Mouse (Mus musculus) liver, embryonic 12.5 days (tissue): ENCODE results near the gene Htt. TPM values are rescaled to one million over a fixed set of nuclear protein-coding genes. Genes with fewer than 3 reads are reported as not detected.

Experiments
- ATAC-seq: fragments of 200-750 bp; cut with Nextera tagmentation; 2 replicates; pipeline ENCODE4 v1.8.0; 2017; ENCODE audit warnings: moderate number of reproducible peaks, mild to moderate bottlenecking, moderate library complexity
- H3K27ac ChIP-seq: fragments of 300-500 bp; sonication (generic); 2 replicates; pipeline ENCODE4 v1.5.1; 2016; ENCODE audit warnings: mild to moderate bottlenecking
- H3K27me3 ChIP-seq: fragments of 300-500 bp; sonication (generic); replicated peaks from 2 replicates; pipeline ENCODE4 v1.6.1; 2016; ENCODE audit warnings: mild to moderate bottlenecking, moderate library complexity
- H3K36me3 ChIP-seq: fragments of 300-500 bp; sonication (generic); 2 replicates; pipeline ENCODE4 v1.6.1; 2016; ENCODE audit warnings: mild to moderate bottlenecking, moderate library complexity
- H3K4me1 ChIP-seq: fragments of 300-500 bp; sonication (generic); 2 replicates; pipeline ENCODE4 v1.6.1; 2016
- H3K4me2 ChIP-seq: fragments of 300-500 bp; sonication (generic); 2 replicates; pipeline ENCODE4 v1.6.1; 2016; ENCODE audit warnings: mild to moderate bottlenecking, moderate library complexity
- H3K4me3 ChIP-seq: fragments of 300-500 bp; sonication (generic); 2 replicates; pipeline ENCODE4 v1.5.1; 2016; ENCODE audit warnings: mild to moderate bottlenecking, moderate library complexity
- H3K9ac ChIP-seq: fragments of 300-500 bp; sonication (generic); 2 replicates; pipeline ENCODE4 v1.6.1; 2016; ENCODE audit warnings: mild to moderate bottlenecking, moderate library complexity
- H3K9me3 ChIP-seq: fragments of 300-500 bp; sonication (generic); replicated peaks from 2 replicates; pipeline ENCODE4 v1.6.1; 2016; ENCODE audit warnings: mild to moderate bottlenecking, moderate library complexity
- WGBS: fragments of 180-500 bp; shearing (Covaris S2); methylation state at CpG from one replicate; pipeline ENCODE4 v1.1.7; 2016; ENCODE audit not compliant: insufficient replicate concordance; 5-methylcytosine and 5-hydroxymethylcytosine counted together
- polyA plus RNA-seq: library from polyadenylated mRNA; unstranded; fragments of >200 nt; fragmentation: Nextera tagmentation; extraction: Ambion mirVana; gene quantifications from 2 replicates; pipeline ENCODE4 v1.2.1, GENCODE M21; 2016

Gene Htt
- polyA plus RNA-seq, 1 experiment from 2014 or later: 12.2 TPM

DNA sequence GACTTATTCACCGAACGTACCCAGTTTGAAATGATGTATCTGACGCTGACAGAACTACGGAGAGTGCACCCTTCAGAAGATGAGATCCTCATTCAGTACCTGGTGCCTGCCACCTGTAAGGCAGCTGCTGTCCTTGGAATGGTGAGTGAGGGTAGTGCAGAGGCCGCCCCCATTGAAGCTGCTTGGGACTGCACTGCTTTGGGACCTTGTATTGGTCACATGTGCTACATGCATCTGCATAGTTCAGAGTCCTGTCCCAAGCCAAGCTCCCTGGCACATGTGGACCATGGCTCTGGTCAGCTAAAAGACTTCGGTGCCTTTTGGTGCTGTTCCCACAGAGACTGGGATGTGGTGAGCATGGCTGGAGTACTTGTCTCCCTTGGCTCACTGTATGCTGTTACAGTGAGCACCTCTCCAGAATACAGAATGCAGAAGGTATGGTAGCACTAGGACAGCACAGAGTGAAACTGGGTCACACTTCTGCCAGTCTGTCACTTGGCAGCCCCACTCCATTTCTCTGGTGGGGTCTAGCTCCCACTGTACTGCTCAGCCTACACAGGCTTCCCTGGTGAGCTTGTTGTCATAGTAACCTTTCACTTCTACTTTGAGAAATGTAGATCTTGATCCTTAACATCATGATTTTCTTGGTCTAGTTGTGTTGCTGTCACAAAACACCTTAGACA, 138.4 kb downstream of the Htt start:
- peaks cover 29% of the 10 kb centered on the region for H3K4me1 ChIP-seq
- H3K27me3 ChIP-seq: no peaks in the 10 kb centered on the region
- H3K27ac ChIP-seq: peak overlapping the region; percentile 17; the same call in 1 of the 2 replicates
- H3K4me2 ChIP-seq: no peak overlapping the region
- WGBS: 92% methylated on average over 6 of the region's 6 CpGs
- no peak for ATAC-seq
- H3K9me3 ChIP-seq: no peaks in the 10 kb centered on the region
- H3K36me3 ChIP-seq: peaks cover 96% of the 10 kb centered on the region
- H3K9ac ChIP-seq: no peak overlapping the region
- no peak overlapping the region for H3K4me3 ChIP-seq

- Histone ChIP-seq H3K36me3 (peaks cover 97% of the 10 kb centered on the region), H3K4me3 (no peak overlapping the region), H3K27me3 (no peaks in the 10 kb centered on the region), H3K4me1 (peaks cover 5% of the 10 kb centered on the region), H3K27ac (no peak overlapping the region), H3K9me3 (no peaks in the 10 kb centered on the region), H3K9ac (no peak overlapping the region), H3K4me2 (no peak overlapping the region)
- ATAC-seq: no peak
Measured at GRCm38 (mm10) chr5:34902371-34902770, 140.8 kb downstream of the Htt start.

DNA sequence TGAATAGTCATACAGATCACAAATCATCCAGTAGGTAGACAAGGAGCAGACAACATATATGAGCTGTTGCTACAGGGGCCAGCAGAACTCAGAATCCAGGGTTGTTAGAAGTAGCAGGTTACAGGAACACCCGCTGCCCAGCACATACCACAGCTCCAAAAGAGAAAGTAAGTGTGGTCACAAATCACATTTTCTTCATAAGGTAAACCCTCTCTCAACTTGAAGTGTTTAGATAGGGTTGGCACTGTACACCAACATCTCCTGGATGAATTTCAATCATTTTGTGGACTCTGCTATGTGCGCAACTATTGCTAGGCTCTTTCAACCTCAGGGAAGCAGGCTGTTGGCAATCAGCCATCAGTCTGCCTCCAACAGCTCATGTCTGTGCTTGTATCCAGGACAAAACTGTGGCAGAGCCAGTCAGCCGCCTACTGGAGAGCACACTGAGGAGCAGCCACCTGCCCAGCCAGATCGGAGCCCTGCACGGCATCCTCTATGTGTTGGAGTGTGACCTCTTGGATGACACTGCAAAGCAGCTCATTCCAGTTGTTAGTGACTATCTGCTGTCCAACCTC, 141.4 kb downstream of the Htt start:
- H3K4me1 ChIP-seq: no peaks in the 10 kb centered on the region
- H3K4me3 ChIP-seq: no peak overlapping the region
- no peaks in the 10 kb centered on the region for H3K27me3 ChIP-seq
- ATAC-seq: no peak
- H3K4me2 ChIP-seq: no peak overlapping the region
- no peak overlapping the region for H3K27ac ChIP-seq
- H3K36me3 ChIP-seq: peaks cover 97% of the 10 kb centered on the region
- WGBS: 91% methylated on average over 5 of the region's 5 CpGs
- no peaks in the 10 kb centered on the region for H3K9me3 ChIP-seq
- H3K9ac ChIP-seq: no peak overlapping the region

GRCm38 (mm10) chr5:34904412-34904811, 142.9 kb downstream of the Htt start:
- H3K4me1 ChIP-seq: peaks cover 9% of the 10 kb centered on the region
- no peaks in the 10 kb centered on the region for H3K9me3 ChIP-seq
- no peak for ATAC-seq
- H3K4me2 ChIP-seq: no peak overlapping the region
- H3K4me3 ChIP-seq: no peak overlapping the region
- peaks cover 97% of the 10 kb centered on the region for H3K36me3 ChIP-seq
- H3K9ac ChIP-seq: no peak overlapping the region
- H3K27me3 ChIP-seq: no peaks in the 10 kb centered on the region
- H3K27ac ChIP-seq: no peak overlapping the region

GRCm38 (mm10) chr5:34907230-34907629, 145.7 kb downstream of the Htt start:
- Histone ChIP-seq H3K9me3 (no peaks in the 10 kb centered on the region), H3K4me2 (no peak overlapping the region), H3K36me3 (peaks cover 84% of the 10 kb centered on the region), H3K27ac (no peak overlapping the region; the same call in 1 of the 2 replicates), H3K4me1 (peaks cover 37% of the 10 kb centered on the region), H3K4me3 (no peak overlapping the region), H3K9ac (no peak overlapping the region), H3K27me3 (no peaks in the 10 kb centered on the region)
- 89% methylated on average over 4 of the region's 4 CpGs for WGBS
- ATAC-seq: no peak

- Histone ChIP-seq H3K9ac (no peak within 1 kb of the TSS), H3K4me3 (no peak within 1 kb of the TSS), H3K9me3 (no peaks in the 10 kb centered on the region), H3K4me2 (no peak within 1 kb of the TSS), H3K4me1 (peaks cover 38% of the 10 kb centered on the region), H3K27me3 (no peaks in the 10 kb centered on the region), H3K36me3 (peaks cover 76% of the 10 kb centered on the region), H3K27ac (peak within 1 kb of the TSS; percentile 93)
- ATAC-seq: no peak
- 86% methylated on average over 6 of the region's 6 CpGs for WGBS
Measured at GRCm38 (mm10) chr5:34907910-34908725, 146.6 kb downstream of the Htt start, which contains the start of gene Msantd1. Gene Msantd1, plus strand, starts transcription at chr5:34908012.

GRCm38 (mm10) chr5:34908726-34909633, 147.4 kb downstream of the Htt start:
- Histone ChIP-seq H3K4me3 (no peak overlapping the region), H3K9ac (peak overlapping the region; percentile 63), H3K4me2 (no peak overlapping the region), H3K4me1 (peaks cover 38% of the 10 kb centered on the region), H3K9me3 (no peaks in the 10 kb centered on the region), H3K36me3 (peaks cover 69% of the 10 kb centered on the region), H3K27me3 (no peaks in the 10 kb centered on the region), H3K27ac (peak overlapping the region; percentile 93)
- 77% methylated on average over 9 of the region's 9 CpGs for WGBS
- no peak for ATAC-seq

DNA sequence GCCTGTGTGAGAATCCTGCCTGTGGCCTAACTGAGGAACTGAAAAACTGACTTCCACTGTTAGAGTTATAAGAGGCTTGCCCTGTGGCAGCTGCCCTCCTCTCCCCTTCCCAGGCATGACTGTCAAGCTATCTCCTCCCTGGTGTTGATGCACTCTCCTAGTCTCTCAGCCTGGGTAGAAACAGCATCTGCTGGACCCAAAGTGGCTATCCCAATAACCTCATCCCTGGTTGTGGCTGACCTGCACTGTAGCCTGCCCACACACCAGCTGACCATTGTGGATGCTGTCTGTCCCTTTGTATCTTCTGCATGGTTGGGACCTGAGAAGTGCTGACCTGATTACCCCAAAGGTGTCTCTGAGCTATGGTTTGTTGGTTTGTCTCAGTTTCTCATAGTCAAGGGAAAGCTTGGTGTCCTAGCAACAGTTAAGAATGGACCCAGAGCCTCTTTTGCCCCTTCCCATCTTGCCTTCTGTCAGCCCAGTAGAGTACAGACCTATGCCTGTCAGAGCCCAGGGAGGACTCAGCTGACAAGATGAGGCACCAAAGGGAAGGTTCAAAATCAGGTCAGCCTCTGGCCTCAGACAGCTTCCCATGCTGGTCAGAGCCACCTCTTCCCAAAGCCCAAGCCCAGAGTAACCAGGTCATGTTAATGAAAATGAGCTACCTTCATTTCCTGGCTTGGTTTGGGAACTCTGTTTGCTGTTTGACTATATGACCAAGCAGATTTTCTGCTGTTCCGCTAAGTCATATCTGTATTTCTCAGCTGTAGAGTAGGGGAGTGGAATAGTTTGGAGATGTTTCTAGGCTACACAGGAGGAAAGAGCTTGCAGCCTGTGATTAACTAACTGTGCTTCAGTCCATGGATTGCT, 148.3 kb downstream of the Htt start:
- peak overlapping the region; percentile 63 for H3K9ac ChIP-seq
- H3K4me2 ChIP-seq: peak overlapping the region; percentile 44
- WGBS: 41% methylated on average over 1 of the region's 1 CpGs
- peaks cover 60% of the 10 kb centered on the region for H3K36me3 ChIP-seq
- no peak overlapping the region for H3K4me3 ChIP-seq
- H3K27me3 ChIP-seq: no peaks in the 10 kb centered on the region
- ATAC-seq: peak; percentile 86
- H3K9me3 ChIP-seq: no peaks in the 10 kb centered on the region
- peaks cover 38% of the 10 kb centered on the region for H3K4me1 ChIP-seq
- peak overlapping the region; percentile 93 for H3K27ac ChIP-seq

DNA sequence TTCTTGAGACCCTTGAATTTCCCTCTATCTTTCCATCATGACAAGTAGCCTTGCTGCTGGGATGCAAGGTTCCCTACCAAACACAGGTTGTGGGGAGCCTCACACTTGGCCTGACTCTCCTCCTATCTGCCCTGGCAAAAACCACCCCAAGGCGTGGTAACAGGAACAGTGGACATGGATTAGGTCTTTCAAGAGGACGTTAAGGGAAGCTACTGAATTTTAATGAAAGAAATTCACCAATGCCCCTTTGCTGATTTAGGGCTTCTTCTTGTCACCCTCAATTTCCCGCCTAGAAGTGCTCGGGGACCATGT, 148.9 kb downstream of the Htt start:
- Histone ChIP-seq H3K4me2 (peak overlapping the region; percentile 44; the same call in 1 of the 2 replicates), H3K9me3 (no peaks in the 10 kb centered on the region), H3K27ac (peak overlapping the region; percentile 93), H3K9ac (peak overlapping the region; percentile 52), H3K27me3 (no peaks in the 10 kb centered on the region), H3K36me3 (peaks cover 54% of the 10 kb centered on the region), H3K4me1 (peaks cover 41% of the 10 kb centered on the region), H3K4me3 (no peak overlapping the region)
- ATAC-seq: peak; percentile 65
- 61% methylated on average over 4 of the region's 4 CpGs for WGBS

DNA sequence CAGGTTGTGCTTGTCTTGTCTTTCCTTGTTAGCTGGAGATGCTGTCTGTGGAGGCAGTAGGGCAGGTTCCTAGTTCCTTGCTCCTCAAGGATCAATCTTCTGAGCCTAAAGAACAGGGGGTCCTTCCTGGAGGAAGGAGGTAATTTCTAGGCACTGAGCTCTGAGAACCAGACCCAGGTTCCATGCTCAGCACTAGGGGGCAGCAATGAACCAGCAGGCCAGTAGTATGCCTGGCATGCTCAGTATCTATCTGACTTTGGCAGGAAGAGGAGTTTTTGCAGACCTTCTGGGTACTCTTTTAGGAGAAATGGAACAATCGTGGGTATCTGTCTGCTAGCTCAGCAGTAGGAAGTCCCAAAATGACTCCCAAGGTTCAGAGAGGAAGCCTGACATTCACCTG, 154.3 kb downstream of the Htt start:
- no peak overlapping the region for H3K9ac ChIP-seq
- ATAC-seq: peak; percentile 61
- 3% methylated on average over 1 of the region's 1 CpGs for WGBS
- H3K36me3 ChIP-seq: peaks cover 11% of the 10 kb centered on the region
- H3K27ac ChIP-seq: peak overlapping the region; percentile 60
- H3K27me3 ChIP-seq: no peaks in the 10 kb centered on the region
- no peak overlapping the region for H3K4me2 ChIP-seq
- H3K4me1 ChIP-seq: peaks cover 68% of the 10 kb centered on the region
- no peaks in the 10 kb centered on the region for H3K9me3 ChIP-seq
- no peak overlapping the region for H3K4me3 ChIP-seq

GRCm38 (mm10) chr5:34917234-34917655, 155.7 kb downstream of the Htt start:
- no peak for ATAC-seq
- no peak overlapping the region for H3K9ac ChIP-seq
- no peak overlapping the region for H3K4me2 ChIP-seq
- peaks cover 53% of the 10 kb centered on the region for H3K4me1 ChIP-seq
- no peaks in the 10 kb centered on the region for H3K9me3 ChIP-seq
- 88% methylated on average over 10 of the region's 10 CpGs for WGBS
- no peak overlapping the region for H3K4me3 ChIP-seq
- H3K36me3 ChIP-seq: peaks cover 8% of the 10 kb centered on the region
- H3K27me3 ChIP-seq: no peaks in the 10 kb centered on the region
- H3K27ac ChIP-seq: peak overlapping the region; percentile 60
